Mouse (Mus musculus) heart, adult 2 months (tissue): ENCODE results near the gene Ndufa6. TPM values are rescaled to one million over a fixed set of nuclear protein-coding genes. Genes with fewer than 3 reads are reported as not detected.
"Not testable (repeated sequence)": the region's sequence is repeated elsewhere in the genome, so short reads cannot be mapped to it uniquely, and the experiment has no call there.

ENCODE experiments used
- DNase-seq, 2 experiments: peaks; one replicate each; pipeline ENCODE4 v3.0.0; 2021
- H3K27ac ChIP-seq: fragments of 200-600 bp; 2 replicates; pipeline ENCODE4 v1.8.1; 2022
- H3K27me3 ChIP-seq: fragments of 200-500 bp; 2 replicates; pipeline ENCODE4 v1.6.1; 2012; ENCODE audit warnings: mild to moderate bottlenecking, low read length, inconsistent platforms, mixed read lengths; ENCODE audit not compliant: control insufficient read depth, insufficient read depth
- H3K36me3 ChIP-seq: fragments of 200-500 bp; 2 replicates; pipeline ENCODE4 v1.6.1; 2012; ENCODE audit warnings: low read length, inconsistent platforms; ENCODE audit not compliant: control insufficient read depth, insufficient read depth
- H3K4me1 ChIP-seq: fragments of 200-500 bp; 2 replicates; pipeline ENCODE4 v1.6.1; 2011; ENCODE audit warnings: low read length; ENCODE audit not compliant: control insufficient read depth, insufficient read depth
- H3K4me3 ChIP-seq: fragments of 200-600 bp; 2 replicates; pipeline ENCODE4 v1.8.1; 2022
- H3K79me2 ChIP-seq: fragments of 200-500 bp; replicated peaks from 2 replicates; pipeline ENCODE4 v1.6.1; 2012; ENCODE audit warnings: mild to moderate bottlenecking, inconsistent platforms, low read length, moderate library complexity, mixed read lengths; ENCODE audit not compliant: control insufficient read depth, insufficient read depth
- H3K9ac ChIP-seq: fragments of 200-500 bp; 2 replicates; pipeline ENCODE4 v1.6.1; 2012; ENCODE audit warnings: low read depth, mild to moderate bottlenecking, control low read depth, inconsistent platforms, low read length, mixed read lengths
- CTCF ChIP-seq: fragments of 200-600 bp; IDR thresholded peaks from 2 replicates; pipeline ENCODE4 v1.8.1; 2022; ENCODE audit warnings: antibody characterized with exemption, mild to moderate bottlenecking, moderate library complexity
- EP300 ChIP-seq: fragments of 200-500 bp; IDR thresholded peaks from 2 replicates; pipeline ENCODE4 v1.6.1; 2011; ENCODE audit warnings: low read depth, low read length, control low read depth; ENCODE audit not compliant: insufficient read depth
- POLR2A ChIP-seq: fragments of 200-500 bp; IDR thresholded peaks from 2 replicates; pipeline ENCODE4 v1.6.1; 2011; ENCODE audit warnings: mild to moderate bottlenecking, low read depth, low read length, control low read depth; ENCODE audit not compliant: insufficient read depth
- WGBS: fragments of 180-500 bp; shearing (Covaris S2); methylation state at CpG from one replicate; pipeline ENCODE4 v1.1.7; 2018; 5-methylcytosine and 5-hydroxymethylcytosine counted together
- intact Hi-C: fragments of 180-260 bp; cut with DNase I; formaldehyde crosslinking; loops from one replicate; pipeline ENCODE4 v1.15.1; 2025
- long read RNA-seq: library from polyadenylated mRNA; stranded (forward); transcript quantifications from one replicate; pipeline ENCODE4 v2.0.0, GENCODE M21; 2021
- polyA plus RNA-seq: library from polyadenylated mRNA; depleted of rRNA; stranded (reverse); fragments of >200 nt; gene quantifications from 2 replicates; pipeline ENCODE4 v1.2.3, GENCODE M21; 2012; rRNA removed
- total RNA-seq, 2 experiments: library from RNA; stranded (reverse); gene quantifications; 2 replicates each; pipeline ENCODE4 v1.2.3; 2021

The Ndufa6 gene
- total RNA-seq, result 100 to 1,000 TPM; 659 to 775 TPM
- polyA plus RNA-seq, result 609 and 726 TPM in 2 replicates
- long read RNA-seq, transcript Ndufa6-206 (2 exons, 440 nt), result minor isoform, 19 of 525 reads
- long read RNA-seq, transcript Ndufa6-205 (2 exons, 382 nt), result minor isoform, 10 of 525 reads
- long read RNA-seq, transcript Ndufa6-201 (3 exons, 590 nt), result major isoform, 481 of 525 reads
- long read RNA-seq, partial matches to known transcripts, result 5 of 525 reads
- long read RNA-seq, other reads (novel, unspliced or antisense), result 9 of 525 reads

- peaks cover 18% of the 10 kb centered on the region for H3K4me1 ChIP-seq
- WGBS, result 1% methylated on average over 57 of the region's 57 CpGs
- H3K36me3 ChIP-seq, result no peaks in the 10 kb centered on the region; the same call in none of the 2 replicates
- peak within 1 kb of the TSS; percentile 99 for H3K27ac ChIP-seq
- peak within 1 kb of the TSS; percentile 82 for H3K4me3 ChIP-seq
- H3K79me2 ChIP-seq, result peaks cover 3% of the 10 kb centered on the region; the same call in 1 of the 2 replicates
- intact Hi-C loops, result loop anchor here (2.0 kb wide), 1 partner anchor 62 kb away; no protein-coding TSS in a partner anchor
- DNase-seq, result peak; percentile 97 to 98
- peak within 1 kb of the TSS; percentile 89 for H3K9ac ChIP-seq
- H3K27me3 ChIP-seq, result no peaks in the 10 kb centered on the region
- TF ChIP-seq POLR2A, result peak; percentile 94
- TF ChIP-seq CTCF, result peak; percentile 97
- peak; percentile 85 for TF ChIP-seq EP300
Measured at GRCm38 (mm10) chr15:82354126-82354945, at the start of gene Ndufa6. Gene Ndufa6, minus strand, starts transcription at chr15:82354322.

- WGBS, result 93% methylated on average over 9 of the region's 9 CpGs
- DNase-seq, result no peak
Measured at GRCm38 (mm10) chr15:82403606-82404005, 49.5 kb upstream of the Ndufa6 start.

GRCm38 (mm10) chr15:82402741-82403140 is 48.6 kb upstream of the Ndufa6 start:
- no peak overlapping the region for H3K9ac ChIP-seq
- H3K4me1 ChIP-seq, result no peaks in the 10 kb centered on the region
- DNase-seq, result no peak
- no peaks in the 10 kb centered on the region for H3K36me3 ChIP-seq
- no peaks in the 10 kb centered on the region for H3K79me2 ChIP-seq
- H3K27ac ChIP-seq, result no peak overlapping the region
- no peak overlapping the region for H3K4me3 ChIP-seq
- no peaks in the 10 kb centered on the region for H3K27me3 ChIP-seq
- no peak for TF ChIP-seq CTCF
- TF ChIP-seq POLR2A, result no peak
- no peak for TF ChIP-seq EP300
- intact Hi-C loops, result no loop called here
- WGBS, result 87% methylated on average over 6 of the region's 6 CpGs

More at GRCm38 (mm10) chr15:82403606-82404005, 49.5 kb upstream of the Ndufa6 start:
- Histone ChIP-seq H3K27ac (no peak overlapping the region), H3K4me1 (no peaks in the 10 kb centered on the region), H3K9ac (no peak overlapping the region), H3K36me3 (no peaks in the 10 kb centered on the region), H3K79me2 (no peaks in the 10 kb centered on the region), H3K27me3 (no peaks in the 10 kb centered on the region), H3K4me3 (no peak overlapping the region)
- TF ChIP-seq EP300 (no peak), CTCF (no peak), POLR2A (no peak)
- intact Hi-C loops, result no loop called here

GRCm38 (mm10) chr15:82402106-82402505 is 48.0 kb upstream of the Ndufa6 start:
- H3K27ac ChIP-seq, result no peak overlapping the region
- no peaks in the 10 kb centered on the region for H3K79me2 ChIP-seq
- intact Hi-C loops, result no loop called here
- H3K27me3 ChIP-seq, result no peaks in the 10 kb centered on the region
- H3K4me1 ChIP-seq, result no peaks in the 10 kb centered on the region
- no peak overlapping the region for H3K4me3 ChIP-seq
- TF ChIP-seq POLR2A (no peak), EP300 (no peak), CTCF (no peak)
- no peaks in the 10 kb centered on the region for H3K36me3 ChIP-seq
- H3K9ac ChIP-seq, result no peak overlapping the region
- DNase-seq, result no peak

- H3K36me3 ChIP-seq, result no peaks in the 10 kb centered on the region
- DNase-seq, result no peak
- TF ChIP-seq CTCF (no peak), EP300 (no peak), POLR2A (no peak)
- intact Hi-C loops, result loop anchor here (2.0 kb wide), 1 partner anchor 47 kb away; no protein-coding TSS in a partner anchor
- no peaks in the 10 kb centered on the region for H3K27me3 ChIP-seq
- no peak overlapping the region for H3K9ac ChIP-seq
- H3K79me2 ChIP-seq, result no peaks in the 10 kb centered on the region
- WGBS, result 75% methylated on average over 2 of the region's 2 CpGs
- H3K4me3 ChIP-seq, result no peak overlapping the region
- no peaks in the 10 kb centered on the region for H3K4me1 ChIP-seq
- H3K27ac ChIP-seq, result no peak overlapping the region
Measured at GRCm38 (mm10) chr15:82401516-82401915, 47.4 kb upstream of the Ndufa6 start.

- H3K79me2 ChIP-seq, H3K9ac ChIP-seq, intact Hi-C loops, H3K27me3 ChIP-seq, H3K4me1 ChIP-seq, DNase-seq, H3K36me3 ChIP-seq, H3K4me3 ChIP-seq, H3K27ac ChIP-seq: not testable (repeated sequence)
- WGBS, result 83% methylated on average over 3 of the region's 3 CpGs
Measured at GRCm38 (mm10) chr15:82395955-82396354, 41.8 kb upstream of the Ndufa6 start.

- H3K9ac ChIP-seq, H3K79me2 ChIP-seq, intact Hi-C loops, H3K36me3 ChIP-seq, H3K27me3 ChIP-seq, H3K4me3 ChIP-seq, H3K4me1 ChIP-seq, H3K27ac ChIP-seq, DNase-seq: not testable (repeated sequence)
- WGBS, result 87% methylated on average over 2 of the region's 2 CpGs
Measured at GRCm38 (mm10) chr15:82393922-82394321, 39.8 kb upstream of the Ndufa6 start, which contains the start of gene Cyp2d11. Gene Cyp2d11, minus strand, starts transcription at chr15:82394022.

GRCm38 (mm10) chr15:82389916-82390315 is 35.8 kb upstream of the Ndufa6 start:
- H3K4me1 ChIP-seq, H3K9ac ChIP-seq, H3K36me3 ChIP-seq, DNase-seq, H3K27ac ChIP-seq, H3K4me3 ChIP-seq, H3K79me2 ChIP-seq, H3K27me3 ChIP-seq: not testable (repeated sequence)
- intact Hi-C loops, result loop anchor here (5.0 kb wide), 1 partner anchor 413 kb away; no protein-coding TSS in a partner anchor
- 92% methylated on average over 10 of the region's 10 CpGs for WGBS
